Mouse (Mus musculus) adrenal gland, postnatal 36 days (tissue): ENCODE results near the gene Pgrmc1. TPM values are rescaled to one million over a fixed set of nuclear protein-coding genes. Genes with fewer than 3 reads are reported as not detected.

Source experiments
- DNase-seq, 2 experiments: peaks; one replicate each; pipeline ENCODE4 v3.0.0; 2021; ENCODE audit warnings: mixed read lengths in 1 of 2
- total RNA-seq, 2 experiments: library from RNA; stranded (reverse); gene quantifications; 2 replicates each; pipeline ENCODE4 v1.2.3; 2021

The Pgrmc1 gene
- total RNA-seq, 2 experiments from 2014 or later: 444 to 539 TPM

- no peak for DNase-seq
Measured at GRCm38 (mm10) chrX:36602926-36603325, 4.9 kb downstream of the Pgrmc1 start.

DNA sequence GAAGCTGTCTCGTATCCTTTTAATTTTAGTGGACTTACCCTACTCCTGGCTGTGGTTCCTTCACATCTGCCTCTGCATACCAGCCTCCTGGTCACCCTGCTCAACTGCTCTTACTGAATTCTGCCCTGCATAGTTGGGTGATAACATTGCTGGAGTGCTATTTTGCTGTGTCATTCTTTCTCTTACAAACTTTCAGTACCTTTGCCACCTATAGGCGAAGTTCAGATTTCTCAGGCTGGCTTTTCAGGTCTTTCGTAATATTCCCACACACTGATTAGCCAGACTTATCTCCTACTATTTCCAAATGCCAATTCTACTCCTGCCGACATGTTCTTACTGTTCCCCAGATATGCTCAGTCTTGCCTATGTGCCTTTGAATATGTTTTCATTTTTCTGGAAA lies 6.0 kb downstream of the Pgrmc1 start:
- no peak for DNase-seq

DNA sequence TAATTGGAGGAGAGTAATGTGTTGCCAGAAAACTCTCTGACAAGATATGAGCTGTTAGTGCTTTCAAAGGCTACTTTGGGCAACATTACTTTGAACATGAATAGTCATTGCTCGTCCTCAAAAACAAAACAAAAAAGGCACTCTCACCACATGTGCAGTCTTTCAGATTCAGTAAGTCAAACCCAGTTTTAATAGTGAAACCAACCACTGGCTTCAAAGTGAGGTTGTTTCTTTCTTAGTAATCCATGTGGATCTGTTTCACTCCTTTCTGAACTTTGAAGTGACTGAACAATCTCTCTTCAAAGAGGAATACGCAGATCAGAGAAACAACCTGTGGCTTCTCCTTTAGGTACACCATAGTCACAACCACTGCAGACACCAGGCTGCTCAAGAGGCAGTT lies 11.1 kb downstream of the Pgrmc1 start:
- no peak for DNase-seq

DNA sequence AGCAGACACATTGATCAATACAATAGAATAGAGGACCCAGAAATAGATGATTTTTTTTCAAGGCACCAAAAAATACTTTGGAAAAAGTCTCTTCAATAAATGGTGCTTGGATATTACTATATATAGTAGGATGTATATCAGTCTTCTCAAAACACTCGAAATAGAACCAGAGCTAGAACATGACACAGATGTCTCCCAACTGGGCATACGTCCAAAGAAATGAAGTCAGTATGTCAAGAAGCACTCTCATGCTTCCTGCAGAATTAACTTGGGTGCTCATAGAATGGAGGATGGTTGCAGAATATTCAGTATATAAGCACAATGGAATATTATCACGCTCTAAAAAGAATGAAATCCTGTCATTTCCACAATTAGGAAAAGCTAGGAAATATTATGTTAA lies 30.1 kb downstream of the Pgrmc1 start:
- DNase-seq: no peak

GRCm38 (mm10) chrX:36630771-36631170 lies 32.8 kb downstream of the Pgrmc1 start:
- DNase-seq: no peak

DNA sequence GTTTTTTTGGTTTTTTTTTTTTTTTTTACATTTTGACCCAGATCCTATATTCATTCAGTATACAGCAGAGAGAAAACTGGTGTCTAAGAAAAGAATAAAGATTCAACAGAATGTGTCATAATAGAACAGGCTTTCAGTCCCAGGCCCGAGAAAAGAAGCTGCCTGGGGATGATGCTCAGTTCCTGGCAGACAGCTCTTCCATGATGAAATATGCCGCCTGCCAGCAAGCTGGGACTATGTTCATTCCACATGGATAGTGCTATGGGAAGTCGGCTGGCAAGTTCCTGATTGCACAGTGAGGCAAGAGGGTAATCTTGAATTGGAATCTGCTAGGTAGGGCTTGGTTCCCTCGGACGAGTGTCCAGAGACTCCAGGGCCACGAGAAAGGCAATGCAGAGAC lies 42.0 kb downstream of the Pgrmc1 start:
- no peak for DNase-seq

DNA sequence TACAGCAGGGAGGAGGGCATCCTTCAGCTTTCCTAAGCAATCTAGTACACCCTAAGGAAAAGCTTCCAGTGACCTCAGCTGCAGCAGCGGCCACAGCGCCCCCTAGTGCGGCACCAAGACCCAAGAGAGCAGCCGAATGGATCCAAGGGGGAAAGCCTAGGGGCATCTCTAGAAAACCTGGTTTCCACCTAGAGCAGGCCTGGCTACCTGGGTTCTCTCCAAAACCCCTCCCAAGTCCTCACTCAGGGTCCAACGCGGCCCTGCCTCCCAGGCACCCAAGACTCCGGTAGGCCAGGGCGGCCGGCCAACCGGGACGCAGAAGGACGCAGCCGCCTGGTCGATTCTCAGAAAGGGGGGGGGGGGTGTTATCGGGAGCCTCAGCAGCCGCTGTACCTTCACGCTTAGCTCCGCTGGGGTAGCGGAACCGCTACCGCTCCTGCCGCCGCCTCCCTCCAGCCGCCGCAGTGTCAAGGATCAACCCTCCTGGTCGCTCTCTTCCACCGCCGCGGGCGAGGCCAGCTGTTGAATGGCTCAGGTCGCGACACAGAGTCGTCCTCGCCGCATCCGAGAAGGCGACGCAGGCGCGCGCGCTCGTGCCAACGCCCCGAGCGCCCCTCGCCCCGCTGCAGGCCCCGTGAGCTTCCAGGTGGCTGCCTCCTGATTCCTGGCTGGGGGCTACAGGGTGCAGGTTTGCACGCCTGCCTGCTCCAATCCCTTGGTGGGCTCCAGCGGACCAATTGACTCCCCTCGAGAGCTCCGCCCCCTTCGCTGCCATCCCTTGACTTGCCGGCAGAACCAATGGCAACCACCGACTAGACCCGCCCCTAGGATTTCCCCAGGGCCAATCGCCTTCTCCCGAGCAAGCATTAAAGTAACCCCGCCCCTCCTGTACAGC lies 46.9 kb downstream of the Pgrmc1 start, which contains the start of gene Akap17b:
TSS of gene Akap17b (minus strand) at position 739 of the 895 bp plus-strand sequence.
- DNase-seq: peak; percentile 86 to 89

Other genes with a start within 250 kb of the Pgrmc1 start
- gene Gm6268, start 196.9 kb upstream of the Pgrmc1 start, total RNA-seq: not detected
- gene Gm14569, start 106.4 kb upstream of the Pgrmc1 start, total RNA-seq: under 1 TPM in 1 of 2 experiments, not detected in 1; 0.20 TPM
- 1 to 10 TPM; 5.1 to 8.2 TPM for gene Akap17b, start 47.2 kb downstream of the Pgrmc1 start, total RNA-seq
- 1 to 10 TPM; 1.1 to 2.2 TPM for gene Slc25a43, start 145.5 kb downstream of the Pgrmc1 start, total RNA-seq
- 100 to 1,000 TPM; 483 to 490 TPM for gene Slc25a5, start 197.4 kb downstream of the Pgrmc1 start, total RNA-seq